Mouse (Mus musculus) spleen, adult 2 months (tissue): ENCODE measurements around the gene Hist1h2bg. TPM values are rescaled to one million over a fixed set of nuclear protein-coding genes. Genes with fewer than 3 reads are reported as not detected.

ENCODE experiments used
- DNase-seq, 2 experiments: peaks; one replicate each; pipeline versions ENCODE4 v3.0.0 to v3.0.0-alpha.2; 2012 to 2021; ENCODE audit warnings: low spot score in 2 of 2, low read depth in 1 of 2
- H3K27ac ChIP-seq: fragments of 200-500 bp; 2 replicates; pipeline ENCODE4 v1.5.1; 2012; ENCODE audit warnings: low read length, inconsistent platforms; ENCODE audit not compliant: insufficient read depth
- H3K27me3 ChIP-seq: fragments of 200-500 bp; 2 replicates; pipeline ENCODE4 v1.6.1; 2012; ENCODE audit warnings: mild to moderate bottlenecking, moderate library complexity, low read length, inconsistent platforms; ENCODE audit not compliant: control insufficient read depth, insufficient read depth
- H3K36me3 ChIP-seq: fragments of 200-500 bp; 2 replicates; pipeline ENCODE4 v1.6.1; 2012; ENCODE audit warnings: mild to moderate bottlenecking, low read length, inconsistent platforms; ENCODE audit not compliant: control insufficient read depth, insufficient read depth
- H3K4me1 ChIP-seq: fragments of 200-500 bp; 2 replicates; pipeline ENCODE4 v1.6.1; 2011; ENCODE audit warnings: inconsistent platforms; ENCODE audit not compliant: control insufficient read depth, insufficient read depth, insufficient read length
- H3K4me3 ChIP-seq: fragments of 200-500 bp; 2 replicates; pipeline ENCODE4 v1.5.1; 2011; ENCODE audit warnings: mild to moderate bottlenecking, inconsistent platforms; ENCODE audit not compliant: insufficient read depth, insufficient read length; ENCODE audit errors: extremely low read depth
- CTCF ChIP-seq: fragments of 200-500 bp; IDR thresholded peaks from 2 replicates; pipeline ENCODE4 v1.5.1; 2011; ENCODE audit warnings: mild to moderate bottlenecking, inconsistent platforms; ENCODE audit not compliant: insufficient read depth, insufficient read length, insufficient replicate concordance; ENCODE audit errors: extremely low read depth
- POLR2A ChIP-seq: fragments of 200-500 bp; IDR thresholded peaks from 2 replicates; pipeline ENCODE4 v1.6.1; 2011; ENCODE audit warnings: low read depth, low read length, inconsistent platforms
- WGBS: fragments of 180-500 bp; shearing (Covaris S2); methylation state at CpG from one replicate; pipeline ENCODE4 v1.1.7; 2018; 5-methylcytosine and 5-hydroxymethylcytosine counted together
- polyA plus RNA-seq: library from polyadenylated mRNA; depleted of rRNA; stranded (reverse); fragments of >200 nt; gene quantifications from 2 replicates; pipeline ENCODE4 v1.2.3, GENCODE M21; 2012

The Hist1h2bg gene
- polyA plus RNA-seq, 1 experiment, result 57.5 TPM

- H3K27me3 ChIP-seq, result no peaks in the 10 kb centered on the region
- TF ChIP-seq CTCF (no peak), POLR2A (no peak)
- no peak for DNase-seq
- peaks cover 2% of the 10 kb centered on the region; the same call in 1 of the 2 replicates for H3K4me1 ChIP-seq
- H3K4me3 ChIP-seq, result peak overlapping the region; percentile 28
- no peaks in the 10 kb centered on the region for H3K36me3 ChIP-seq
- peak overlapping the region; percentile 21; the same call in 1 of the 2 replicates for H3K27ac ChIP-seq
- 49% methylated on average over 7 of the region's 7 CpGs for WGBS
Measured at GRCm38 (mm10) chr13:23576351-23576881, 5.2 kb downstream of the Hist1h2bg start.

- Histone ChIP-seq H3K4me3 (no peak overlapping the region; the same call in 1 of the 2 replicates), H3K27me3 (no peaks in the 10 kb centered on the region), H3K36me3 (no peaks in the 10 kb centered on the region), H3K27ac (no peak overlapping the region), H3K4me1 (peaks cover 2% of the 10 kb centered on the region; the same call in 1 of the 2 replicates)
- TF ChIP-seq CTCF (no peak), POLR2A (no peak)
- WGBS, result 59% methylated on average over 6 of the region's 6 CpGs
- DNase-seq, result no peak
Measured at GRCm38 (mm10) chr13:23576906-23577639, 5.9 kb downstream of the Hist1h2bg start.

- peaks cover 2% of the 10 kb centered on the region; the same call in 1 of the 2 replicates for H3K4me1 ChIP-seq
- H3K36me3 ChIP-seq, result no peaks in the 10 kb centered on the region
- no peaks in the 10 kb centered on the region for H3K27me3 ChIP-seq
- no peak overlapping the region; the same call in 1 of the 2 replicates for H3K4me3 ChIP-seq
- WGBS, result 100% methylated on average over 1 of the region's 1 CpGs
- no peak for DNase-seq
- TF ChIP-seq POLR2A (no peak), CTCF (no peak)
- no peak overlapping the region for H3K27ac ChIP-seq
Measured at GRCm38 (mm10) chr13:23577835-23578234, 6.6 kb downstream of the Hist1h2bg start.

GRCm38 (mm10) chr13:23581408-23582218 lies 10.4 kb downstream of the Hist1h2bg start, which contains the start of gene Hist1h4d:
Hist1h4d (plus strand) TSS chr13:23581598.
- H3K36me3 ChIP-seq, result no peaks in the 10 kb centered on the region
- WGBS, result under 1% methylated on average over 43 of the region's 43 CpGs
- peak within 1 kb of the TSS; percentile 57 for H3K27ac ChIP-seq
- peaks cover 4% of the 10 kb centered on the region; the same call in 1 of the 2 replicates for H3K4me1 ChIP-seq
- H3K27me3 ChIP-seq, result no peaks in the 10 kb centered on the region
- peak; percentile 99 for TF ChIP-seq POLR2A
- no peak for TF ChIP-seq CTCF
- H3K4me3 ChIP-seq, result peak within 1 kb of the TSS; percentile 58
- peak; percentile 89 to 94 for DNase-seq

- Histone ChIP-seq H3K4me1 (peaks cover 3% of the 10 kb centered on the region; the same call in 1 of the 2 replicates), H3K4me3 (peak overlapping the region; percentile 58; the same call in 1 of the 2 replicates), H3K36me3 (no peaks in the 10 kb centered on the region), H3K27ac (peak overlapping the region; percentile 57), H3K27me3 (no peaks in the 10 kb centered on the region)
- DNase-seq, result no peak
- 29% methylated on average over 6 of the region's 6 CpGs for WGBS
- TF ChIP-seq POLR2A (no peak), CTCF (no peak)
Measured at GRCm38 (mm10) chr13:23582219-23583056, 11.2 kb downstream of the Hist1h2bg start.
